Mouse (Mus musculus): Measurements from ENCODE around the gene Ptgs1. TPM values are rescaled to one million over a fixed set of nuclear protein-coding genes. Genes with fewer than 3 reads are reported as not detected.
"Not testable (repeated sequence)": the region's sequence is repeated elsewhere in the genome, so short reads cannot be mapped to it uniquely, and the experiment has no call there.

The Ptgs1 gene
- polyA plus RNA-seq (2016; fragmentation: Nextera tagmentation; extraction: Ambion mirVana): 6.7 and 8.9 TPM in 2 replicates

- under 1% methylated on average over 18 of the region's 18 CpGs for whole genome bisulfite sequencing
- Histone ChIP-seq H3K4me2 (replicated peaks) (peak within 1 kb of the TSS; percentile 80), H3K9ac (peak within 1 kb of the TSS; percentile 22), H3K9me3 (no peaks in the 10 kb centered on the region), H3K36me3 (no peaks in the 10 kb centered on the region), H3K27ac (no peak within 1 kb of the TSS), H3K4me1 (peaks cover 14% of the 10 kb centered on the region; the same call in 1 of the 2 replicates), H3K4me3 (peak within 1 kb of the TSS; percentile 42), H3K27me3 (peaks cover 15% of the 10 kb centered on the region)
- ATAC-seq (ENCODE audit: insufficient number of reproducible peaks, insufficient read depth, low FRiP score, low TSS enrichment): peak; percentile 39; the same call in 1 of the 2 replicates
These were observed at the start of gene Ptgs1 for GRCm38 (mm10) chr2:36230366-36230765. TSS of gene Ptgs1 (plus strand) at chr2:36230426.

DNA sequence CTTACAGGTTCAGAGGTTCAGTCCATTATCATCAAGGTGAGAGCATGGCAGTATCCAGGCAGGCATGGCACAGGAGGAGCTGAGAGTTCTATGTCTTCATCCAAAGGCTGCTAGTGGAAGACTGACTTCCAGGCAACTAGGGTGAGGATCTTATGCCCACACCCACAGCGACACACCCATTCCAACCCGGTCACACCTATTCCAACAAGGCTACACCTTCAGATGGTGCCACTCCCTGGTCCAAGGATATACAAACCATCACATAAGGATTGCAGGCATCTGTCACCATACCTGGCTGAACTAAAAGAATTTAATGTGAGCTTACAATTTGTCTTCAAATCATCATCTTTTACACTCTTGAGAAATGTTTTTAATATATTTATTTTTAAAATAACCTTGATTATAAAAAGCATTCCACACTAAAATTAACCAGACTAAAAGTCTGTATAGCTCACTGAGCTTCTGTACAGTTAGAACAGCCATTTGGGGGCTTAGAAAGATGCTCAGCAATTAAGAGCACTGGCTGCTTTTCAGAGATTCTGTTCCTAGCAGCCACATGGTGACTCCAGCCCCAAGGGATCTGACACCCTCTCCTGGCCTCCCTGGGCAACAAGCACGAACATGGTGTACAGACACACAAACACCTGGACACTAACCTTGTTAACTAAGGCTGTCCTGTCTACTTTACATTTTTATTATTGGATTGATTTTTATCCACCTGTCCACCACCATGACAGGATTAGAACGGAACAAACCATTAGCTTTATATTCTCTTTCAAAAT is 48.4 kb upstream of the Ptgs1 start:
- ATAC-seq (ENCODE audit: insufficient number of reproducible peaks, insufficient read depth, low FRiP score, low TSS enrichment); H3K4me2 ChIP-seq (replicated peaks); H3K27me3 ChIP-seq; H3K27ac ChIP-seq; H3K4me1 ChIP-seq; H3K9ac ChIP-seq; H3K9me3 ChIP-seq; H3K4me3 ChIP-seq: not testable (repeated sequence)
- H3K36me3 ChIP-seq: 0 out of 2 replicates have a peak, but pooled peaks cover 19% of the 10 kb centered on the region
- 81% methylated on average over 4 of the region's 4 CpGs for WGBS

GRCm38 (mm10) chr2:36183278-36183677 is 46.9 kb upstream of the Ptgs1 start:
- Histone ChIP-seq H3K27ac (no peak overlapping the region), H3K36me3 (0 out of 2 replicates have a peak, but pooled peaks cover 12% of the 10 kb centered on the region), H3K4me1 (no peaks in the 10 kb centered on the region), H3K9me3 (no peaks in the 10 kb centered on the region), H3K9ac (no peak overlapping the region), H3K4me3 (no peak overlapping the region), H3K27me3 (no peaks in the 10 kb centered on the region), H3K4me2 (replicated peaks) (no peak overlapping the region)
- no peak for ATAC-seq (ENCODE audit: insufficient number of reproducible peaks, insufficient read depth, low FRiP score, low TSS enrichment)
- WGBS: 81% methylated on average over 2 of the region's 2 CpGs

GRCm38 (mm10) chr2:36184192-36184591 is 46.0 kb upstream of the Ptgs1 start:
- Histone ChIP-seq H3K36me3 (0 out of 2 replicates have a peak, but pooled peaks cover 8% of the 10 kb centered on the region), H3K4me1 (no peaks in the 10 kb centered on the region), H3K4me2 (replicated peaks) (no peak overlapping the region), H3K27ac (no peak overlapping the region), H3K9me3 (no peaks in the 10 kb centered on the region), H3K27me3 (no peaks in the 10 kb centered on the region), H3K4me3 (no peak overlapping the region), H3K9ac (no peak overlapping the region)
- no peak for ATAC-seq (ENCODE audit: insufficient number of reproducible peaks, insufficient read depth, low FRiP score, low TSS enrichment)
- 93% methylated on average over 2 of the region's 2 CpGs for WGBS

- H3K27ac ChIP-seq: no peak overlapping the region
- H3K4me3 ChIP-seq: no peak overlapping the region
- 56% methylated on average over 6 of the region's 6 CpGs for WGBS
- no peaks in the 10 kb centered on the region for H3K27me3 ChIP-seq
- ATAC-seq (ENCODE audit: insufficient number of reproducible peaks, insufficient read depth, low FRiP score, low TSS enrichment): no peak
- H3K9me3 ChIP-seq: no peaks in the 10 kb centered on the region
- 0 out of 2 replicates have a peak, but pooled peaks cover 1% of the 10 kb centered on the region for H3K36me3 ChIP-seq
- H3K4me2 ChIP-seq (replicated peaks): no peak overlapping the region
- no peaks in the 10 kb centered on the region for H3K4me1 ChIP-seq
- no peak overlapping the region for H3K9ac ChIP-seq
These were observed 45.4 kb upstream of the Ptgs1 start for GRCm38 (mm10) chr2:36184876-36185275.

GRCm38 (mm10) chr2:36189200-36189599 is 41.0 kb upstream of the Ptgs1 start:
- not testable (repeated sequence) for H3K4me1 ChIP-seq; H3K4me2 ChIP-seq (replicated peaks); H3K9ac ChIP-seq; H3K9me3 ChIP-seq; ATAC-seq (ENCODE audit: insufficient number of reproducible peaks, insufficient read depth, low FRiP score, low TSS enrichment); H3K27ac ChIP-seq; H3K4me3 ChIP-seq; H3K36me3 ChIP-seq; H3K27me3 ChIP-seq
- WGBS: 84% methylated on average over 6 of the region's 6 CpGs

GRCm38 (mm10) chr2:36191098-36191941 is 38.9 kb upstream of the Ptgs1 start:
- H3K4me2 ChIP-seq (replicated peaks): no peak overlapping the region
- no peak overlapping the region for H3K27ac ChIP-seq
- no peak for ATAC-seq (ENCODE audit: insufficient number of reproducible peaks, insufficient read depth, low FRiP score, low TSS enrichment)

DNA sequence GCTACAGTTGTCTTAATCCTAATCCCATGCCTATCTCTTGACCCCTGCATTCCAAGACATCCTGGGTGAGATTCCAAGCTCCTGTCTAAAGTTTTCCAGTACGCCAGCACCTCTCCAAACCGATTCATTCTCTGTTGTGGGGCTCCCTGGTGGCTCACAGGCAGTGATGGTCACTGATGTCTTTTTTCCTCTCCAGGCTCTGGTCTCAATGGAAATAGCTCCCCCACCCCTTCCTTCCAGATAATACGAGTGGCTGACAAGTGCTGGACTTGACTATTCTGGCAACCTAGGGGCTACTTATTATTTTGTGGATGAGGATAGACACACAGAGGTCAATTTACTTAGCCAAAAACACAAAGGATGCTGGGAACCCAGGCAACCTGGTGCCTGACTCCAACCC is 33.2 kb upstream of the Ptgs1 start:
- H3K4me3 ChIP-seq: no peak overlapping the region
- peaks cover 10% of the 10 kb centered on the region for H3K4me1 ChIP-seq
- H3K4me2 ChIP-seq (replicated peaks): no peak overlapping the region
- no peak overlapping the region for H3K27ac ChIP-seq
- H3K36me3 ChIP-seq: no peaks in the 10 kb centered on the region
- no peak overlapping the region for H3K9ac ChIP-seq
- WGBS: 59% methylated on average over 3 of the region's 3 CpGs
- no peaks in the 10 kb centered on the region for H3K9me3 ChIP-seq
- H3K27me3 ChIP-seq: peaks cover 38% of the 10 kb centered on the region
- no peak for ATAC-seq (ENCODE audit: insufficient number of reproducible peaks, insufficient read depth, low FRiP score, low TSS enrichment)

More at GRCm38 (mm10) chr2:36191098-36191941, 38.9 kb upstream of the Ptgs1 start:
- Histone ChIP-seq H3K4me3 (no peak overlapping the region), H3K9ac (no peak overlapping the region), H3K36me3 (no peaks in the 10 kb centered on the region), H3K4me1 (0 out of 2 replicates have a peak, but pooled peaks cover 5% of the 10 kb centered on the region), H3K27me3 (no peaks in the 10 kb centered on the region), H3K9me3 (no peaks in the 10 kb centered on the region)
- WGBS: 51% methylated on average over 12 of the region's 12 CpGs

GRCm38 (mm10) chr2:36197919-36198881 is 32.0 kb upstream of the Ptgs1 start:
- WGBS: 16% methylated on average over 20 of the region's 20 CpGs
- Histone ChIP-seq H3K36me3 (no peaks in the 10 kb centered on the region), H3K27me3 (peaks cover 49% of the 10 kb centered on the region), H3K9ac (0 out of 2 replicates have a peak overlapping the region, but pooled peaks have one; percentile 7), H3K4me3 (0 out of 2 replicates have a peak overlapping the region, but pooled peaks have one; percentile 5), H3K27ac (0 out of 2 replicates have a peak overlapping the region, but pooled peaks have one; percentile 36), H3K4me1 (peaks cover 17% of the 10 kb centered on the region), H3K9me3 (no peaks in the 10 kb centered on the region), H3K4me2 (replicated peaks) (peak overlapping the region; percentile 24; the same call in 1 of the 2 replicates)
- ATAC-seq (ENCODE audit: insufficient number of reproducible peaks, insufficient read depth, low FRiP score, low TSS enrichment): no peak; the same call in 1 of the 2 replicates

GRCm38 (mm10) chr2:36198882-36199262 is 31.4 kb upstream of the Ptgs1 start:
- H3K9ac ChIP-seq: no peak overlapping the region
- H3K4me1 ChIP-seq: peaks cover 24% of the 10 kb centered on the region
- H3K36me3 ChIP-seq: no peaks in the 10 kb centered on the region
- no peak overlapping the region for H3K27ac ChIP-seq
- no peak overlapping the region for H3K4me2 ChIP-seq (replicated peaks)
- no peak for ATAC-seq (ENCODE audit: insufficient number of reproducible peaks, insufficient read depth, low FRiP score, low TSS enrichment)
- no peak overlapping the region for H3K4me3 ChIP-seq
- 24% methylated on average over 3 of the region's 3 CpGs for WGBS
- peaks cover 55% of the 10 kb centered on the region for H3K27me3 ChIP-seq
- H3K9me3 ChIP-seq: no peaks in the 10 kb centered on the region

GRCm38 (mm10) chr2:36200813-36201212 is 29.4 kb upstream of the Ptgs1 start:
- ATAC-seq (ENCODE audit: insufficient number of reproducible peaks, insufficient read depth, low FRiP score, low TSS enrichment): no peak
- Histone ChIP-seq H3K27ac (no peak overlapping the region), H3K36me3 (no peaks in the 10 kb centered on the region), H3K27me3 (peaks cover 70% of the 10 kb centered on the region), H3K4me3 (no peak overlapping the region), H3K9me3 (no peaks in the 10 kb centered on the region), H3K4me2 (replicated peaks) (no peak overlapping the region), H3K9ac (no peak overlapping the region), H3K4me1 (peaks cover 30% of the 10 kb centered on the region)
- 85% methylated on average over 2 of the region's 2 CpGs for WGBS

Measured in embryonic facial prominence, embryonic 12.5 days (tissue).